Mouse (Mus musculus) limb, embryonic 11.5 days (tissue): ENCODE data around the gene 8030474K03Rik. TPM values are rescaled to one million over a fixed set of nuclear protein-coding genes. Genes with fewer than 3 reads are reported as not detected.
"Not testable (repeated sequence)": the region's sequence is repeated elsewhere in the genome, so short reads cannot be mapped to it uniquely, and the experiment has no call there.

Source experiments
- ATAC-seq: fragments of 200-750 bp; cut with Nextera tagmentation; 2 replicates; pipeline ENCODE4 v1.8.0; 2017; ENCODE audit warnings: low read depth; ENCODE audit not compliant: insufficient number of reproducible peaks, low FRiP score, low TSS enrichment
- DNase-seq: peaks from one replicate; pipeline ENCODE4 v3.0.0-alpha.2; 2015; ENCODE audit warnings: low spot score
- H3K27ac ChIP-seq: fragments of 300-500 bp; sonication (generic); replicated peaks from 2 replicates; pipeline ENCODE4 v1.5.1; 2014; ENCODE audit warnings: low read depth, mild to moderate bottlenecking, low read length
- H3K27me3 ChIP-seq: fragments of 300-500 bp; sonication (generic); 2 replicates; pipeline ENCODE4 v1.6.1; 2014; ENCODE audit warnings: mild to moderate bottlenecking, low read length, mixed read lengths; ENCODE audit not compliant: control insufficient read depth, insufficient read depth
- H3K36me3 ChIP-seq: fragments of 300-500 bp; sonication (generic); 2 replicates; pipeline ENCODE4 v1.6.1; 2014; ENCODE audit warnings: mild to moderate bottlenecking, low read length, moderate library complexity, mixed read lengths; ENCODE audit not compliant: control insufficient read depth, insufficient read depth
- H3K4me1 ChIP-seq: fragments of 300-500 bp; sonication (generic); 2 replicates; pipeline ENCODE4 v1.6.1; 2014; ENCODE audit warnings: low read length, mixed read lengths; ENCODE audit not compliant: control insufficient read depth, insufficient read depth
- H3K4me2 ChIP-seq: fragments of 300-500 bp; sonication (generic); 2 replicates; pipeline ENCODE4 v1.6.1; 2014; ENCODE audit warnings: low read depth, mild to moderate bottlenecking, moderate library complexity; ENCODE audit not compliant: severe bottlenecking
- H3K4me3 ChIP-seq: fragments of 300-500 bp; sonication (generic); 2 replicates; pipeline ENCODE4 v1.5.1; 2014; ENCODE audit warnings: low read depth, low read length
- H3K9ac ChIP-seq: fragments of 300-500 bp; sonication (generic); 2 replicates; pipeline ENCODE4 v1.6.1; 2014; ENCODE audit warnings: mild to moderate bottlenecking, low read length
- H3K9me3 ChIP-seq: fragments of 300-500 bp; sonication (generic); 2 replicates; pipeline ENCODE4 v1.6.1; 2016; ENCODE audit warnings: low read length; ENCODE audit not compliant: control insufficient read depth
- WGBS: fragments of 180-500 bp; shearing (Covaris S2); extraction: QIAGEN DNeasy Blood & Tissue Kit; methylation state at CpG from one replicate; pipeline ENCODE4 v1.1.7; 2014; 5-methylcytosine and 5-hydroxymethylcytosine counted together
- polyA plus RNA-seq: library from polyadenylated mRNA; unstranded; fragments of >200 nt; fragmentation: Nextera tagmentation; extraction: Ambion mirVana; gene quantifications from 2 replicates; pipeline ENCODE4 v1.2.1, GENCODE M21; 2014

8030474K03Rik gene
- polyA plus RNA-seq, 1 experiment from 2014 or later, result not detected

GRCm38 (mm10) chrX:101791551-101791950, 2.9 kb upstream of the 8030474K03Rik start:
- Histone ChIP-seq H3K27me3 (no peaks in the 10 kb centered on the region), H3K4me1 (no peaks in the 10 kb centered on the region), H3K9me3 (no peaks in the 10 kb centered on the region), H3K36me3 (no peaks in the 10 kb centered on the region), H3K4me2 (no peak overlapping the region), H3K4me3 (no peak overlapping the region), H3K9ac (no peak overlapping the region), H3K27ac (no peak overlapping the region)
- DNase-seq (peak; percentile 62), ATAC-seq (no peak)
- 37% methylated on average over 4 of the region's 4 CpGs for WGBS

GRCm38 (mm10) chrX:101805512-101805911, 11.1 kb downstream of the 8030474K03Rik start:
- Histone ChIP-seq H3K9ac (no peak overlapping the region), H3K4me3 (no peak overlapping the region), H3K9me3 (no peaks in the 10 kb centered on the region), H3K4me2 (no peak overlapping the region), H3K4me1 (no peaks in the 10 kb centered on the region), H3K36me3 (no peaks in the 10 kb centered on the region), H3K27ac (no peak overlapping the region), H3K27me3 (0 out of 2 replicates have a peak, but pooled peaks cover 3% of the 10 kb centered on the region)
- 32% methylated on average over 2 of the region's 2 CpGs for WGBS
- DNase-seq (no peak), ATAC-seq (no peak)

- 65% methylated on average over 3 of the region's 3 CpGs for WGBS
- DNase-seq (no peak), ATAC-seq (no peak)
- Histone ChIP-seq H3K27me3 (0 out of 2 replicates have a peak, but pooled peaks cover 3% of the 10 kb centered on the region), H3K4me2 (no peak overlapping the region), H3K9ac (no peak overlapping the region), H3K36me3 (no peaks in the 10 kb centered on the region), H3K27ac (no peak overlapping the region), H3K4me1 (no peaks in the 10 kb centered on the region), H3K9me3 (no peaks in the 10 kb centered on the region), H3K4me3 (no peak overlapping the region)
Measured at GRCm38 (mm10) chrX:101811750-101812149, 17.3 kb downstream of the 8030474K03Rik start.

GRCm38 (mm10) chrX:101819163-101819562, 24.7 kb downstream of the 8030474K03Rik start:
- peak; percentile 26 for DNase-seq
- Histone ChIP-seq H3K27ac (no peak overlapping the region), H3K4me1 (no peaks in the 10 kb centered on the region), H3K9me3 (no peaks in the 10 kb centered on the region), H3K27me3 (0 out of 2 replicates have a peak, but pooled peaks cover 2% of the 10 kb centered on the region), H3K4me3 (no peak overlapping the region), H3K9ac (no peak overlapping the region), H3K36me3 (no peaks in the 10 kb centered on the region), H3K4me2 (no peak overlapping the region)
- no peak for ATAC-seq
- 55% methylated on average over 1 of the region's 1 CpGs for WGBS

- not testable (repeated sequence) for H3K4me1 ChIP-seq, H3K36me3 ChIP-seq, H3K4me3 ChIP-seq, ATAC-seq, H3K4me2 ChIP-seq, H3K9ac ChIP-seq, DNase-seq, H3K9me3 ChIP-seq, H3K27ac ChIP-seq, H3K27me3 ChIP-seq
Measured at GRCm38 (mm10) chrX:101819980-101820379, 25.5 kb downstream of the 8030474K03Rik start.

- H3K27ac ChIP-seq, result no peak overlapping the region
- no peaks in the 10 kb centered on the region for H3K36me3 ChIP-seq
- H3K9me3 ChIP-seq, result no peaks in the 10 kb centered on the region
- H3K4me2 ChIP-seq, result no peak overlapping the region
- 38% methylated on average over 5 of the region's 5 CpGs for WGBS
- DNase-seq (peak; percentile 33), ATAC-seq (peak; percentile 51; the same call in 1 of the 2 replicates)
- H3K9ac ChIP-seq, result no peak overlapping the region
- H3K27me3 ChIP-seq, result peaks cover 49% of the 10 kb centered on the region
- H3K4me3 ChIP-seq, result no peak overlapping the region
- 0 out of 2 replicates have a peak, but pooled peaks cover 6% of the 10 kb centered on the region for H3K4me1 ChIP-seq
Measured at GRCm38 (mm10) chrX:101847191-101847795, 52.8 kb downstream of the 8030474K03Rik start.

Other genes with a start within 250 kb of the 8030474K03Rik start
- 215 and 218 TPM in 2 replicates for gene Ogt, start 154.6 kb upstream of the 8030474K03Rik start, polyA plus RNA-seq
- not detected in 2 replicates for gene Cxcr3, start 60.4 kb upstream of the 8030474K03Rik start, polyA plus RNA-seq
- not detected in 2 replicates for gene Gm4779, start 233 bp upstream of the 8030474K03Rik start, polyA plus RNA-seq
- gene Nhsl2, start 54.7 kb downstream of the 8030474K03Rik start, polyA plus RNA-seq, result 18.3 and 23.2 TPM in 2 replicates